Mouse (Mus musculus): Measurements from ENCODE around the gene Adi1. TPM values are rescaled to one million over a fixed set of nuclear protein-coding genes. Genes with fewer than 3 reads are reported as not detected.

Gene Adi1
- total RNA-seq, 2 experiments from 2014 or later = 37.0 to 41.0 TPM

GRCm38 (mm10) chr12:28699656-28700055 is 24.6 kb downstream of the Adi1 start:
- TF ChIP-seq CTCF (conservative IDR thresholded peaks at IDR 0.05) = peak; percentile 100

GRCm38 (mm10) chr12:28700101-28700511 is 25.1 kb downstream of the Adi1 start:
- no peak for TF ChIP-seq CTCF (conservative IDR thresholded peaks at IDR 0.05)
- DNase-seq (ENCODE audit: low spot score in 2 of 2) = no peak
- Histone ChIP-seq H3K4me3 (no peak overlapping the region), H3K27ac (peak overlapping the region; percentile 93)

More at GRCm38 (mm10) chr12:28699656-28700055, 24.6 kb downstream of the Adi1 start:
- H3K4me3 ChIP-seq = no peak overlapping the region
- H3K27ac ChIP-seq = peak overlapping the region; percentile 93
- peak; percentile 74 to 82 for DNase-seq (ENCODE audit: low spot score in 2 of 2)

GRCm38 (mm10) chr12:28700561-28701025 is 25.6 kb downstream of the Adi1 start:
- peak; percentile 51 to 52 for DNase-seq (ENCODE audit: low spot score in 2 of 2)
- Histone ChIP-seq H3K27ac (peak overlapping the region; percentile 93), H3K4me3 (no peak overlapping the region)
- TF ChIP-seq CTCF (conservative IDR thresholded peaks at IDR 0.05) = no peak

GRCm38 (mm10) chr12:28701302-28701701 is 26.3 kb downstream of the Adi1 start:
- no peak for TF ChIP-seq CTCF (conservative IDR thresholded peaks at IDR 0.05)
- Histone ChIP-seq H3K27ac (peak overlapping the region; percentile 93), H3K4me3 (no peak overlapping the region)
- peak in 1 of 2 experiments; percentile 34 for DNase-seq (ENCODE audit: low spot score in 2 of 2)

DNA sequence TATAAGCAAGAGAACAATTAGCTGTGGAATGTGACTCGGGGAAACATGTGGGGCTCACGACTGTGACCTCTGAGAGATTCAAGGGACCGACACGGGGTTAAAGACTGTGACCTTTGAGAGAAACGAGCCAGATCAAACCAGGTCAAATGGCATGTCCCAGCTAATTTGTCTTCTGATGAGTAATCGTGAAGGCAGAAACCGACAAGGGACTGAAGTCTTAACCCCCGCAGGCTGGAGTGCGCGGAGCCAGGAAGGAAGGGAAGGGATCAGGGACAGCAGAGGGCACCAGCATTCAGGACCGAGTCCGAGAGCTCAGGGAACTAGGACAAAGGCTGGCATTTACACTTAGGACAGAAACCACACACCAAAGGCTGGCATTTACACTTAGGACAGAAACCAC is 29.4 kb downstream of the Adi1 start:
- no peak for DNase-seq (ENCODE audit: low spot score in 2 of 2)
- Histone ChIP-seq H3K4me3 (no peak overlapping the region), H3K27ac (peak overlapping the region; percentile 63)
- TF ChIP-seq CTCF (conservative IDR thresholded peaks at IDR 0.05) = peak; percentile 39

GRCm38 (mm10) chr12:28705204-28705603 is 30.2 kb downstream of the Adi1 start:
- TF ChIP-seq CTCF (conservative IDR thresholded peaks at IDR 0.05) = no peak
- no peak for DNase-seq (ENCODE audit: low spot score in 2 of 2)
- Histone ChIP-seq H3K4me3 (no peak overlapping the region), H3K27ac (peak overlapping the region; percentile 63)

DNA sequence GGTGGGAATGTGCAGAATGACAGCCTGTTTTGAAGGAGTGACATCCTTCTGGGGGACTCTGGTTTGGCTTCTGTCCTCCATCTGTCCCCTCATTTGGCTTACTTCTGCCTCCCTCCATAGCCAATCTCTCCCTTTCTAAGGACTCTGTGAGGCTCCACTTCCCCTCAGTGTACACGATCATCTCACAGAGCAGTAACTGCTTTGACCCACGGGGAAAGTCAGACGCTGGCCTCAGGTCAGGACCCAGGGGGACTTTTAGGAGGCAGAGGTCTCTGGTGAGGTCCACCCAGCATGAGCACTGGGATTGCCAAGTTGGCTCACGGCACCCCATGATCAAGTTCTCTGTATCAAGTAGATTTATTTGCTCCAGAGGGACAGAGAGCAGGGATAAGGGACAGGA is 33.1 kb downstream of the Adi1 start:
- H3K27ac ChIP-seq = no peak overlapping the region
- DNase-seq (ENCODE audit: low spot score in 2 of 2) = no peak
- H3K4me3 ChIP-seq = no peak overlapping the region
- TF ChIP-seq CTCF (conservative IDR thresholded peaks at IDR 0.05) = no peak

DNA sequence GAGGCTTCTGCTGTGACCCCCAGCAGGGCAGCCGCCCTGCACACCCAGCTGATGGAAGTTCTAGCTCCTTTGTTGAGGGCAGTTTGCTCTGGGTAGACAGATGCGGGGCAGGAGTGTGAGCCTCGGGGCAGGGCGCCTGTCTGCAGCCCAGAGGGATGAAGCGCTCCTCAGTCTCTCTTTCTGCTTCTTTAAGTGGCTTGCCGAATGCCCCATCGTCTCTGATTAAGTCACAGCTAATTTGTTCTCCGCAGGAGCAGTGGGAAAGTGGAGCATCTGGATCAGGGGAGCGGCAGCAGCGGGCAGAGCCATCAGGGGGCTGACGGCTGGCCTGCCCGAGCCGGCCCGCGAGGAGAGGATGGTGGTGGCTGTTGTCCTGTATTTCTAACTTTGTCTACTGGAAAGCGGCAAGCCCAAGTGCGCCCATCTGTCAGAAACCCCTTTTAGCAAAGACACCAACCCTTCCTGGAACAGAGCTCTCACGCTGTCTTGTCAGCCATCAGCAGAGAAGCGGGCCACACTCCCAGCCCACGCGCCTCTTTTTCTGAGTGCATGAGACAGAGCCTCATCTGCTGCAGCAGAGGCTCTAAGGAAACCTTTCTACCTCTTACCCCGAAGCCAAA is 35.6 kb downstream of the Adi1 start:
- Histone ChIP-seq H3K4me3 (no peak overlapping the region), H3K27ac (peak overlapping the region; percentile 76)
- TF ChIP-seq CTCF (conservative IDR thresholded peaks at IDR 0.05) = no peak
- peak; percentile 58 to 69 for DNase-seq (ENCODE audit: low spot score in 2 of 2)

DNA sequence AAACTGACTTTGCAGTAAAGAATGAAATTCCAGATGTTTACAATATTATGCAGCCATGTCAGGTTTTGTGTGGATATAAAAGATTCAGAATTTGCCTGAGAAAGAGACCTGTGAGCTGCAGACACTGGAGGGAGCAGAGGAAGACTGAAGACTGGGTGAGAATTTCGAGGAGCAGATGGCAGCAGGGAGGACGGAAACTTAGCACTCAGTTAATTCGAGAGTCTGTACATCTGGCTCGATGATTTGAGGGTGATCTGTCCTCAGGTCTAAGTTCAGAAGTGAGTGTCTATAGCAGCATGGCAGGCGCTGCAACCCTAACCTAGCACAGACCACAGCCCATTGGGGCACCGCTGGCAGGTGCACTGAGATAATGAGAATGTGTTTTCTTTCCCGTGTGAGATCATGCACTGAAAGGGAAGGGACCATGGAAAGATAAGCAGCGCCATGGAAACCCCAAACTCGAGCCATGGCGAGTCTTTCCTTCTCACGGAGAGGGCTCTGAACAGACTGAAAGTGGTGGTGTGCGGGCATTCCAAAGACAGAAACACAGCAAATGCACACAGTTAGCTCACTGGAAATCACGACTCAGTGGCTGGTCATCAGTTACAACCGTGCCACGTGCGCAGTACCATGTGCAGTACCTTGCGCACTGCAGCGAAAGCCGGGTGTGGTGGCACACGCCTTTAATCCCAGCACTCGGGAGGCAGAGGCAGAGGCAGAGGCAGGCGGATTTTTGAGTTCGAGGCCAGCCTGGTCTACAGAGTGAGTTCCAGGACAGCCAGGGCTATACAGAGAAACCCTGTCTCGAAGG is 40.0 kb downstream of the Adi1 start:
- DNase-seq (ENCODE audit: low spot score in 2 of 2) = no peak
- Histone ChIP-seq H3K4me3 (no peak overlapping the region), H3K27ac (no peak overlapping the region; the same call in 1 of the 2 replicates)
- TF ChIP-seq CTCF (conservative IDR thresholded peaks at IDR 0.05) = no peak

DNA sequence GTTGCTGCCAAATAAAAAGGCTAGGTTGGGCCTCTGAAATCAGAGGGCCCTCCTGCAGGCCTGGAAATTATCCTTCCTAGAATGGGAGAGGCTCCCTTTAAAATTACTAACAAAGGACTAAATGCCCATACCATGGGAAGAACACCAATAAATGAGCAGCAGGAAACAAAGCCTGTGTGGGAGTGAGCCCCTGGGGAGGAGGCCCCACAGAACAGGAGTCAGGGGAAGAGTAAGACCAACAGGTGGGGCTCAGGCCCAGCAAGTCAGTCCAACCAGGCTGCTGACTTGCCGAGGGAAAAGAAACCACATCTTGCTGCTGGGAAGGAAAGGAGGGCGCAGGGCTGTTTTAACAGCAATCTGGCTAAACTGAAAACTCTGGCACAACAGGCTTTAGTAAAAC is 42.0 kb downstream of the Adi1 start:
- no peak for TF ChIP-seq CTCF (conservative IDR thresholded peaks at IDR 0.05)
- no peak overlapping the region for H3K27ac ChIP-seq
- DNase-seq (ENCODE audit: low spot score in 2 of 2) = no peak
- H3K4me3 ChIP-seq = no peak overlapping the region

- Histone ChIP-seq H3K27ac (no peak overlapping the region), H3K4me3 (no peak overlapping the region)
- no peak for TF ChIP-seq CTCF (conservative IDR thresholded peaks at IDR 0.05)
- no peak for DNase-seq (ENCODE audit: low spot score in 2 of 2)
Measured at GRCm38 (mm10) chr12:28718106-28718505, 43.1 kb downstream of the Adi1 start.

GRCm38 (mm10) chr12:28724366-28724765 is 49.3 kb downstream of the Adi1 start:
- TF ChIP-seq CTCF (conservative IDR thresholded peaks at IDR 0.05) = no peak
- Histone ChIP-seq H3K27ac (no peak overlapping the region), H3K4me3 (no peak overlapping the region)
- DNase-seq (ENCODE audit: low spot score in 2 of 2) = no peak

DNA sequence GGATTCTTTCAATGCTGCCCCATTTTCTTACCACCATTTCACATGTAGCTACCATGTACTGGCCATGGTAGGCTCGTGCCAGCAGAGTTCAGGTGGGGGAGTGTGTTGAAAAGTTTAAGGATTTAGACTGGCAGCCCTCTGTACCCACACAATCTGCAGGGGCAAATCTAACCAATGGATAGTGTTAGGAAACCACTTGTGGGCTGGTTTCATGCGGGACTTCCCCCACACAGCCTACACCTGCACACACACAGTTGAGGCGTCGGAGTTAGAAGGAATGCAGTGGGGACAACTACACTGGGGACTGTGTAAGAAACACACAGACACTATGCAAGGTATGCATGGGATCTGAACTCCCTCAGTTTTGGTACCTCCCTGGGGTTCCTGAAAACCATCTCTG is 51.2 kb downstream of the Adi1 start:
- Histone ChIP-seq H3K4me3 (no peak overlapping the region), H3K27ac (no peak overlapping the region)
- no peak for TF ChIP-seq CTCF (conservative IDR thresholded peaks at IDR 0.05)
- DNase-seq (ENCODE audit: low spot score in 2 of 2) = no peak
